Mouse (Mus musculus) testis, adult 2 months (tissue): ENCODE measurements around the gene Dppa2.

Experiments
- CTCF ChIP-seq: fragments of 200-500 bp; IDR thresholded peaks from 2 replicates; pipeline ENCODE4 v1.5.1; 2012; ENCODE audit warnings: low read depth, mild to moderate bottlenecking, inconsistent platforms, low read length, moderate library complexity; ENCODE audit not compliant: control insufficient read depth, insufficient read depth, insufficient replicate concordance
- POLR2A ChIP-seq: fragments of 200-500 bp; IDR thresholded peaks from 2 replicates; pipeline ENCODE4 v1.6.1; 2012; ENCODE audit warnings: low read depth, mild to moderate bottlenecking, inconsistent platforms, low read length, moderate library complexity; ENCODE audit not compliant: control insufficient read depth

DNA sequence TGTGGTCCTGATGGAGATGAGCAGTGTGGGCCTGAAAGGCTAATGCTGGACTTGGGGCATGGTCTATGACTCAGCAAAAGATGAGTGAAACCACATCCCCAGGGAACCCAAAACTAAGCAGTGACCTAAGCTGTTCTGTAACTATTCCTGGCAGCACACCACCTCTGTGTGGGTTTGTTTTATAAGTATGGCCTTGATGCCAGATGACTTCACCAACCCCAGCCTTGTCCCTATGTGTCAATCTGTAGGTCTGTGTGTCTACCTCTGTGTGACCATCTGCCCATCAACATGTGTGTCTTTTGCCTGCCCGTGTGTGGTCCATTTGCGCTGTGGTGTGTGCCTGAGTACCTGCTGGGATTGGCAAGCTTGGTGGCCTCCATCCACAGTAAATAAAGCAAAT lies 64.4 kb downstream of the Dppa2 start:
- no peak for TF ChIP-seq POLR2A
- TF ChIP-seq CTCF = no peak
